Mouse (Mus musculus) cerebellum, adult 8-10 months (tissue): Measurements from ENCODE around the gene Gm20834.
"Not testable (repeated sequence)": the region's sequence is repeated elsewhere in the genome, so short reads cannot be mapped to it uniquely, and the experiment has no call there.

Experiments
- DNase-seq: peaks from one replicate; pipeline ENCODE4 v3.0.0; 2022

Gene Gm20834

GRCm38 (mm10) chrY:10324489-10324888 is at the start of gene Gm20834:
TSS of gene Gm20834 (minus strand) at chrY:10324589.
- not testable (repeated sequence) for DNase-seq
